Mouse (Mus musculus) pancreas, adult 10 weeks (tissue): ENCODE measurements around the gene Gm28041. TPM values are rescaled to one million over a fixed set of nuclear protein-coding genes. Genes with fewer than 3 reads are reported as not detected.

Experiments used
- polyA plus RNA-seq: library from polyadenylated mRNA; stranded (reverse); fragments of 350-450 nt; fragmentation: Illumina TruSeq; extraction: RNeasy Lipid Tissue Mini Kit (QIAGEN cat#74804); gene quantifications from one replicate; pipeline ENCODE4 v1.2.3, GENCODE M21; 2015; ENCODE audit warnings: low read depth, low replicate concordance; ENCODE audit not compliant: insufficient read depth

Gene Gm28041
- not detected for polyA plus RNA-seq

GRCm38 (mm10) chr13:67375050-67375911 is at the start of gene Gm28041, which contains the start of gene Zfp456:
TSS of gene Gm28041 (minus strand) at chr13:67375733.
TSS of gene Zfp456 (minus strand) at chr13:67375810.

GRCm38 (mm10) chr13:67421207-67421857 is 45.8 kb upstream of the Gm28041 start, which contains the start of gene Zfp459:
TSS of gene Zfp459 (minus strand) at chr13:67421418.

GRCm38 (mm10) chr13:67399183-67399903 is 23.8 kb upstream of the Gm28041 start, which contains the start of gene Zfp429:
TSS of gene Zfp429 (minus strand) at chr13:67399819.

GRCm38 (mm10) chr13:67360131-67360744 is 15.3 kb downstream of the Gm28041 start, which contains the start of the genes Gm28044 and Zfp953:
TSS of gene Gm28044 (minus strand) at chr13:67360536.
TSS of gene Zfp953 (minus strand) at chr13:67360605.

GRCm38 (mm10) chr13:67332019-67332724 is 43.4 kb downstream of the Gm28041 start, which contains the start of gene Zfp595:
TSS of gene Zfp595 (minus strand) at chr13:67332570.

GRCm38 (mm10) chr13:67305822-67306672 is 69.5 kb downstream of the Gm28041 start, which contains the start of gene Zfp457:
TSS of gene Zfp457 (minus strand) at chr13:67306485.

Other genes starting within 250 kb of the Gm28041 start
- 2.9 TPM for gene Rsl1, start 202.6 kb downstream of the Gm28041 start, polyA plus RNA-seq
- 0.31 TPM for gene Zfp455, start 181.2 kb downstream of the Gm28041 start, polyA plus RNA-seq
- 0.30 TPM for gene Zfp458, start 97.3 kb downstream of the Gm28041 start, polyA plus RNA-seq
- not detected for gene Zfp457, start 69.2 kb downstream of the Gm28041 start, polyA plus RNA-seq
- gene Zfp595, start 43.2 kb downstream of the Gm28041 start, polyA plus RNA-seq = 1.4 TPM
- gene Gm28044, start 15.2 kb downstream of the Gm28041 start, polyA plus RNA-seq = not detected
- gene Zfp953, start 15.1 kb downstream of the Gm28041 start, polyA plus RNA-seq = 0.57 TPM
- 0.63 TPM for gene Zfp456, start 77 bp upstream of the Gm28041 start, polyA plus RNA-seq
- gene Zfp429, start 24.1 kb upstream of the Gm28041 start, polyA plus RNA-seq = 2.0 TPM
- 0.65 TPM for gene Zfp459, start 45.7 kb upstream of the Gm28041 start, polyA plus RNA-seq
- gene Zfp874a, start 75.9 kb upstream of the Gm28041 start, polyA plus RNA-seq = 2.3 TPM
- 2.8 TPM for gene Zfp874b, start 108.5 kb upstream of the Gm28041 start, polyA plus RNA-seq
- gene Zfp58, start 124.8 kb upstream of the Gm28041 start, polyA plus RNA-seq = 0.70 TPM
- gene Gm26965, start 150.4 kb upstream of the Gm28041 start, polyA plus RNA-seq = 1.00 TPM
- gene Zfp87, start 150.4 kb upstream of the Gm28041 start, polyA plus RNA-seq = 5.5 TPM
- 1.2 TPM for gene Zfp748, start 178.1 kb upstream of the Gm28041 start, polyA plus RNA-seq
- gene Zfp729b, start 234.0 kb upstream of the Gm28041 start, polyA plus RNA-seq = 1.2 TPM